Mouse (Mus musculus): ENCODE data around the gene Reg2.
"Not testable (repeated sequence)": the region's sequence is repeated elsewhere in the genome, so short reads cannot be mapped to it uniquely, and the experiment has no call there.

The Reg2 gene

DNA sequence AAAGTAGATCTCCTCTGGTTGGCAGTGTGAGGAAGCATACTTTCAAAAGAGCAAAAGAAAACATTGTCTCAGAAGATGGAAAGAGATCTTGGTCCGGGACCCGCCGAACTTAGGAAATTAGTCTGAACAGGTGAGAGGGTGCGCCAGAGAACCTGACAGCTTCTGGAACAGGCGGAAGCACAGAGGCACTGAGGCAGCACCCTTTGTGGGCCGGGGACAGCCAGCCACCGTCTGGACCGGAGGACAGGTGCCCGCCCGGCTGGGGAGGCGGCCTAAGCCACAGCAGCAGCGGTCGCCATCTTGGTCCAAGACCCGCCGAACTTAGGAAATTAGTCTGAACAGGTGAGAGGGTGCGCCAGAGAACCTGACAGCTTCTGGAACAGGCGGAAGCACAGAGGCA is at the start of gene Reg2:
Gene Reg2, plus strand, starts transcription at position 301 of the 400 bp plus-strand sequence.
- not testable (repeated sequence) for DNase-seq

DNA sequence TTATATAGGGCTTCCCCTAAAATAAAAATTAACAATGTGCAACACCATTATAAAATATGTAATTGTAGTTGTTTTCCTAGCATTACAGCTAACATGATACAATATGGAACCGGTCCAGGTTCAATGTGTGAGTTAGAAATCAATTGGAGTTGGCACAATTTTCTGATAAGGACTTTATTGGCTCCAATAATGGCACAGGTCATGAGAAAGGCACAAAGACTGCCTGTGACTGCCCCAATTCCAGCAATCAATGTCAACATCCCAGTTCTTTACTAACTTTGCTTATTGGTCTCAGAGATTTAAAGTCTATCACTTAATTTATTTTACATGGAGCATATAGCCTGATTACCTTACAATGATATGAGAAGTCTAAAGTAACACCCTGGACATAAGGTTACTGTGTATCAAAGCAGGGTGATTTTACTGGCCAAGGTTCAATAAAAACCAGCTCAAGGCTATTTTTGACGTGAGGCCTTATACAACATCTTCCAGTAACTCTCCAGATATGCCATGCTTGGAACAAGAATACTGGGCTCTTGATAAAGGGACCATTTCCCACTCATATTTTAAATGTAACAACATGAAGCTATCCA is 33.4 kb upstream of the Reg2 start:
- DNase-seq, result no peak

DNA sequence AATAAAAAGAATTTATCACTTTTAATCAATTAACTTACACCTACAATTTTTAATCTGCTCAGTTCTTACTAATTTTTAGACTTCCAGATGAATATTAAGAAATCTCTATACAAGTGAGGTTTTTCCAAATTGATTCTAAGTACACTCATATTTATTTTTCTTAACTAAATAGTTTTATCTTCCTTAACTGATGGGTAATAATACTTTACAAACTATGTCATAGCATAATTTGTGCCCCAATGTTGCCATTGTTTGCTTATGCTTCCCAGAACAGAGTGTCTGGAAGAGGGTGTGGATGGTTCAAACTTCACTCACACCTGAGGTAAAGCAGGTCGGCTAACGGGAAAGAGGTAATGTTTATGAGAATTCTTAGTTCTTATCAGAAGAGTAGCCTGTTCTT is 25.1 kb upstream of the Reg2 start, which contains the start of gene Reg3b:
Gene Reg3b, plus strand, starts transcription at position 301 of the 400 bp plus-strand sequence.
- DNase-seq, result no peak

DNA sequence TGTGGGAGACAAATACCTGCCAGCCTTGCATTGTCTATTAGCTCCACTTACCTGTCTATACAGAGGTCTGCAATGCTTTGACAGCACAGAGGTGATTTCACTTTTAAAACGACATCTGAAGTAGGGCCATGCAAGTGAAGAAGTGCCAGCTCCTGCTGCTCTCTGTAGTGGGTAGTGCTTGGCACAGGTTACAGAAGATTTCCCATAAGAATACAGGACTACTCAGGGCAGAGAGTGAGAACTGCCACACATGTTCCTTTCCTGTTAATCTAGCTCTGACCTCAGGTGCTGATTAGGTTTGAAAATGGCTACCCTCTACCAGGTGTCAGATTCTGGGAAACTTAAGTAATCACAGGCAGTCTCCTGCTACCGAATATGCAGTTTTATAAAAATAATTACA is 16.7 kb upstream of the Reg2 start, which contains the start of gene Reg3d:
Gene Reg3d, minus strand, starts transcription at position 101 of the 400 bp plus-strand sequence.
- no peak for DNase-seq

- DNase-seq, result no peak
Observed at GRCm38 (mm10) chr6:78380409-78380808, 15.0 kb upstream of the Reg2 start, which contains the start of gene Reg3a. Reg3a (plus strand) TSS chr6:78380709.

- no peak for DNase-seq
Observed at GRCm38 (mm10) chr6:78385609-78386008, 9.8 kb upstream of the Reg2 start.

DNA sequence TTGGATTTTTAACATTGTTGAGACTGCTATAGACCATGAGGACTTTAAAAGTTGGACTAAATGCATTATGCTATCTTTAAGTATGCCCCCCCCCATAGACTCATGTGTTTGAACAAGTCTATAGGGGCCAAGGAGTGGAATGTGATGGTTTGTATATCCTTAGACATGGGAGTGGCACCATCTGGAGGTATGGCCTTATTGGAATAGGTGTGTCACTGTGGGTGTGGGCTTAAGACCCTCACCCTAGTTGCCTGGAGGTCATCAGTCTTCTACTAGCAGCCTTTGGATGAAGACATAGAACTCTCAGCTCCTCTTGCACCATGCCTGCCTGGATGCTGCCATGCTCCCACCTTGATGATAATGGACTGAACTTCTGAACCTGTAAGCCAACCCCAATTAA is 27.0 kb downstream of the Reg2 start, which contains the start of gene Reg1:
Gene Reg1, plus strand, starts transcription at position 301 of the 400 bp plus-strand sequence.
- DNase-seq, result not testable (repeated sequence)

DNA sequence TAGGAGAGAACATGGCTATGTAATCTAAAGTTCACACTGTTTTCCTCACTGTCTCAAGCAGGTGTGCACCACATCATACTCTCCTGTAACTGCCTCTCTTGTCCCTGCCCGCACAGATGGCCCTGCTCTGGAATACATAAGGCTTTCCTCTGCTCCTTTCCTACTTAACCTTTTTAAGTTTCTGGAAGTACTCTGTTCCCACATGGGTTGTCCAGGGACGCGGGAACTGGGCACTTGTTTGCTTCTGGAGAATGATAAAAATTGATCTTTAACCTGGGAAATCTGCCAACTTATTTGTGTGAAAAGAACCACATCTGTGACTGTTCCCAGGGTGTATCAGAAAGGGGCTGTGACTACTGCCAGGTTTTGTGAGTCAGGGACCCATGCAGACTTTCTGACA is 30.1 kb downstream of the Reg2 start:
- DNase-seq, result no peak

DNA sequence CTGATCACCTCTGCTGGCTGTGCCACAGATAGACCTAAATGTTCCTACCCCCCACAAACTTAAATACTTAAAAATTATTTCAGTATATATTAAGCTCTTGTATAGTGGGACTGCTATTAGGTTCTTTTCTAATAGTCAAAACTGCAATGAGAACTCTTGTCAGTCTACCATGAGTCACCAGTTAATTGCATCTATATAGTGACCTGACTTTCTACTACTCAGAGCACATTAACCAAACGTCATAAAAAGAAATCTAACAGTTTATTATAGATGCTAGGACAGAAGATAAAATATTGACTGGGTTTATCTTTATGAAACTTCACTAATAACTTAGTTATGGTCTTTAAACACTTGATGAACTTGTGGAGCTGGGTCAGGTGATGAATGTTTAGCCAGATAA is 51.8 kb downstream of the Reg2 start:
- DNase-seq, result no peak

- no peak for DNase-seq
Observed at GRCm38 (mm10) chr6:78448409-78448808, 53.0 kb downstream of the Reg2 start.

DNA sequence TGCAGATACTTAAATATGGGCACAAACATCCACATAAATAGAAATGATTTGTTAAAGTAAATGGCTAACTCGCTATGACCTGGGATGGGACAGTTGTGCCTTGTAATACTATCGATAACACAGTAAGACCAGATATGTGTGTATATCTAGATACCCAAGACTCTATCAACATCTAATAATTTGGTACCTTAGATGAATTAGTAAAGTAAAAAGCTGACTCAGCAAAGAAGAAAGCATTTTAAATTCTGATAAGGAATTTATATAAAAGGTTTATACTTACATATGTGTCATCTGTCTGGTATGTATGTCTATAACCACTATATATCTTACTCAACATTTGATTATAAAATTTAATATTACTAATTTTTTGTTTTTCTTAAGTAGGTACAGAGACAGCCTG is 57.4 kb downstream of the Reg2 start:
- no peak for DNase-seq

Measured in lung, postnatal 36 days (tissue).